Mouse (Mus musculus) intestine, embryonic 16.5 days (tissue): Measurements from ENCODE around the gene Arhgap45. TPM values are rescaled to one million over a fixed set of nuclear protein-coding genes. Genes with fewer than 3 reads are reported as not detected.

ENCODE experiments used
- ATAC-seq: fragments of 200-750 bp; cut with Nextera tagmentation; 2 replicates; pipeline ENCODE4 v1.8.0; 2017; ENCODE audit warnings: moderate TSS enrichment, moderate library complexity
- H3K27ac ChIP-seq: fragments of 300-500 bp; sonication (generic); 2 replicates; pipeline ENCODE4 v1.5.1; 2014; ENCODE audit warnings: mild to moderate bottlenecking, low read length
- H3K27me3 ChIP-seq: fragments of 300-500 bp; sonication (generic); replicated peaks from 2 replicates; pipeline ENCODE4 v1.6.1; 2014; ENCODE audit warnings: low read length, control low read depth, mixed read lengths; ENCODE audit not compliant: control insufficient read depth, insufficient read depth
- H3K36me3 ChIP-seq: fragments of 300-500 bp; sonication (generic); 2 replicates; pipeline ENCODE4 v1.6.1; 2014; ENCODE audit warnings: low read length, control low read depth; ENCODE audit not compliant: control insufficient read depth, insufficient read depth
- H3K4me1 ChIP-seq: fragments of 300-500 bp; sonication (generic); 2 replicates; pipeline ENCODE4 v1.6.1; 2014; ENCODE audit warnings: low read length, control low read depth, mixed read lengths; ENCODE audit not compliant: control insufficient read depth, insufficient read depth
- H3K4me2 ChIP-seq: fragments of 300-500 bp; sonication (generic); 2 replicates; pipeline ENCODE4 v1.6.1; 2014; ENCODE audit warnings: low read depth, low read length, control low read depth
- H3K4me3 ChIP-seq: fragments of 300-500 bp; sonication (generic); 2 replicates; pipeline ENCODE4 v1.5.1; 2014; ENCODE audit warnings: mild to moderate bottlenecking, low read length
- H3K9ac ChIP-seq: fragments of 300-500 bp; sonication (generic); 2 replicates; pipeline ENCODE4 v1.6.1; 2014; ENCODE audit warnings: low read depth, low read length
- H3K9me3 ChIP-seq: fragments of 300-500 bp; sonication (generic); 2 replicates; pipeline ENCODE4 v1.6.1; 2016; ENCODE audit warnings: low read length, control low read depth; ENCODE audit not compliant: control insufficient read depth
- WGBS: fragments of 180-500 bp; shearing (Covaris S2); extraction: QIAGEN DNeasy Blood & Tissue Kit; methylation state at CpG from one replicate; pipeline ENCODE4 v1.1.7; 2014; 5-methylcytosine and 5-hydroxymethylcytosine counted together
- polyA plus RNA-seq: library from polyadenylated mRNA; unstranded; fragments of >200 nt; fragmentation: Nextera tagmentation; extraction: Ambion mirVana; gene quantifications from 2 replicates; pipeline ENCODE4 v1.2.1, GENCODE M21; 2015

Gene Arhgap45
- polyA plus RNA-seq, 1 experiment from 2014 or later: 7.3 TPM

DNA sequence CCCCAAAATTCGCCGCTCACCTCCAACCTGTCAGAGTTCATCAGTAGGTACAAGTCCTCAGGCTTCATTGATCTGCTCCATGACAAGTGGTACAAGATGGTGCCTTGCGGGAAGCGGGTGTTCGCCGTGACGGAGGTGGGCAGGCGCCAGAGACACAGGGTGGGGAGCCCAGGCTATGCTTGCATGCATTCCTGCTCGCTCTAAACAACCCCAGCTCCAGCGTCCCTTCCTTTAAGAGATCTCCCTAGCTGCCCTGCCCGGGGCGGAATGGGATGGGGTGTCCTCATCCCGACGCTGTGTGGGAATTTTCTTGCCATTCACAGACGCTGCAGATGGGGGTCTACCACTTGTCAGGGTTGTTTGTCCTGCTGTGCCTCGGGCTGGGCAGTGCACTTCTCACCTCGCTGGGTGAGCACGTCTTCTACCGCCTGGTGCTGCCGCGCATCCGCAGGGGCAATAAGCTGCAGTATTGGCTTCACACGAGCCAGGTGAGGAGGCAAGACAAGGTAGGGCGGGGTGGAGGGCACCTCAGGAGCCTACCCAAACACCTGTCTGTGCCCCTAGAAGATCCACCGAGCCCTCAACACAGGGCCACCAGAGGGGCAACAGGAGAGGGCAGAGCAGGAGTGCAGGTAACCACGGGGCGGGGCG lies 40.3 kb upstream of the Arhgap45 start:
- H3K9me3 ChIP-seq: no peaks in the 10 kb centered on the region; the same call in 1 of the 2 replicates
- H3K9ac ChIP-seq: no peak overlapping the region
- H3K27me3 ChIP-seq: peaks cover 7% of the 10 kb centered on the region
- ATAC-seq: no peak
- no peak overlapping the region for H3K27ac ChIP-seq
- peaks cover 37% of the 10 kb centered on the region for H3K36me3 ChIP-seq
- 84% methylated on average over 28 of the region's 28 CpGs for WGBS
- H3K4me3 ChIP-seq: no peak overlapping the region
- H3K4me2 ChIP-seq: no peak overlapping the region
- peaks cover 2% of the 10 kb centered on the region for H3K4me1 ChIP-seq

- Histone ChIP-seq H3K27ac (no peak overlapping the region), H3K9ac (no peak overlapping the region), H3K4me3 (no peak overlapping the region), H3K4me2 (no peak overlapping the region), H3K36me3 (peaks cover 40% of the 10 kb centered on the region), H3K4me1 (no peaks in the 10 kb centered on the region), H3K9me3 (no peaks in the 10 kb centered on the region; the same call in 1 of the 2 replicates), H3K27me3 (peaks cover 2% of the 10 kb centered on the region; the same call in 1 of the 2 replicates)
- ATAC-seq: no peak
- WGBS: 82% methylated on average over 36 of the region's 36 CpGs
Measured at GRCm38 (mm10) chr10:79976722-79977107, 39.7 kb upstream of the Arhgap45 start.

DNA sequence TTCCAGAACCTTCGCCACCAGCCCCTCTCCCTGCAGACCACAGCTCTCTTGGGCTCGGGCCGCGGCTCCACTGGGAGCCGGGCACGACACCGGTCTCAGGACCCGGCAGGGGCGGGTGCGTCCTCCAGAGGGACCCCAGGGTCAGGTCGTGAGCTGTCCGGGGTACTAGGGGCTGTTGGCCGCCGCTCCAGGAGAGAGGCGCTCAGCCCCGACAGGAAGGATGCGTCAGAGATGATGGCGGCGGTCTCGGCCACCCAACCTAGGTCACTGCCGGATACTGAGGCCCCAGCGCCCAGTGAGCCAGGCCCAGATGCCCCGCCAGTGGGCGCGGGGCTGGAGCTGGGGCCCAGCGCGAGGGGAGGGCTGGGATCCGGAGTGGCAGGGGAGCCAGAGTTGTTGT lies 39.1 kb upstream of the Arhgap45 start:
- H3K27me3 ChIP-seq: no peaks in the 10 kb centered on the region
- peaks cover 41% of the 10 kb centered on the region for H3K36me3 ChIP-seq
- no peaks in the 10 kb centered on the region; the same call in 1 of the 2 replicates for H3K9me3 ChIP-seq
- no peak overlapping the region for H3K27ac ChIP-seq
- no peak for ATAC-seq
- H3K4me1 ChIP-seq: peaks cover 2% of the 10 kb centered on the region
- WGBS: 83% methylated on average over 28 of the region's 28 CpGs
- no peak overlapping the region for H3K4me2 ChIP-seq
- H3K4me3 ChIP-seq: no peak overlapping the region
- H3K9ac ChIP-seq: no peak overlapping the region

GRCm38 (mm10) chr10:79978061-79978460 lies 38.4 kb upstream of the Arhgap45 start:
- no peak overlapping the region for H3K27ac ChIP-seq
- H3K4me2 ChIP-seq: no peak overlapping the region
- H3K9ac ChIP-seq: no peak overlapping the region
- H3K36me3 ChIP-seq: peaks cover 41% of the 10 kb centered on the region
- ATAC-seq: no peak
- WGBS: 95% methylated on average over 21 of the region's 21 CpGs
- H3K9me3 ChIP-seq: no peaks in the 10 kb centered on the region; the same call in 1 of the 2 replicates
- no peak overlapping the region for H3K4me3 ChIP-seq
- H3K27me3 ChIP-seq: no peaks in the 10 kb centered on the region
- H3K4me1 ChIP-seq: peaks cover 9% of the 10 kb centered on the region

- WGBS: 90% methylated on average over 22 of the region's 22 CpGs
Measured at GRCm38 (mm10) chr10:79979401-79980155, 36.9 kb upstream of the Arhgap45 start.

GRCm38 (mm10) chr10:79983205-79983604 lies 33.2 kb upstream of the Arhgap45 start:
- Histone ChIP-seq H3K36me3 (peaks cover 15% of the 10 kb centered on the region), H3K9me3 (no peaks in the 10 kb centered on the region), H3K4me2 (peak overlapping the region; percentile 88), H3K27me3 (no peaks in the 10 kb centered on the region), H3K4me1 (peaks cover 38% of the 10 kb centered on the region), H3K27ac (peak overlapping the region; percentile 96; the same call in 1 of the 2 replicates), H3K4me3 (peak overlapping the region; percentile 86), H3K9ac (peak overlapping the region; percentile 92)
- WGBS: 71% methylated on average over 5 of the region's 5 CpGs
- ATAC-seq: no peak

More at GRCm38 (mm10) chr10:79979401-79980155, 36.9 kb upstream of the Arhgap45 start:
- ATAC-seq: no peak
- peaks cover 14% of the 10 kb centered on the region for H3K4me1 ChIP-seq
- H3K27me3 ChIP-seq: no peaks in the 10 kb centered on the region
- peaks cover 41% of the 10 kb centered on the region for H3K36me3 ChIP-seq
- H3K27ac ChIP-seq: no peak overlapping the region
- H3K4me3 ChIP-seq: no peak overlapping the region
- no peaks in the 10 kb centered on the region; the same call in 1 of the 2 replicates for H3K9me3 ChIP-seq
- no peak overlapping the region for H3K4me2 ChIP-seq
- no peak overlapping the region for H3K9ac ChIP-seq

DNA sequence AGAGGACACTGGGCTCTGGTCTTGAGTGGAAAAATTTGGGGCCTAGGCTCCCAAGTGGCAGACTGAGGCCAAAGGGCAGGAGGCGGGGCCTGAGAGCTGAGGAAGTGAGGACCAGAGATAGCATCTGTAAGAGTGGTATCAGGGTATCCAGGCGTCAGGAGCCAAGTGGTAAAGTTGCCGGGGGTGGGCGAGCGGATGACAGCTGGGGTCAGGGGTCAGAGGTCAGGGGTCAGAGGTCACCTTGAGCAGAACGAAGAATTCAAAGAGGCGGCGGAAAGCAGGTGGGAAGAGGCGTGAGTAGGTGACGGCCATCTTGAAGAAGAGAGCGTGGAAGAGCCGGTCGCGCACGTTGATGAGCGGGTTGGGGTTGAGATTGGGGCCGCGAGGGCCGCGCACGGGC lies 32.8 kb upstream of the Arhgap45 start:
- Histone ChIP-seq H3K36me3 (peaks cover 11% of the 10 kb centered on the region), H3K4me2 (peak overlapping the region; percentile 88), H3K4me1 (peaks cover 40% of the 10 kb centered on the region), H3K27ac (peak overlapping the region; percentile 96), H3K9me3 (no peaks in the 10 kb centered on the region), H3K27me3 (no peaks in the 10 kb centered on the region), H3K4me3 (peak overlapping the region; percentile 86), H3K9ac (peak overlapping the region; percentile 92)
- no peak for ATAC-seq
- under 1% methylated on average over 21 of the region's 21 CpGs for WGBS

DNA sequence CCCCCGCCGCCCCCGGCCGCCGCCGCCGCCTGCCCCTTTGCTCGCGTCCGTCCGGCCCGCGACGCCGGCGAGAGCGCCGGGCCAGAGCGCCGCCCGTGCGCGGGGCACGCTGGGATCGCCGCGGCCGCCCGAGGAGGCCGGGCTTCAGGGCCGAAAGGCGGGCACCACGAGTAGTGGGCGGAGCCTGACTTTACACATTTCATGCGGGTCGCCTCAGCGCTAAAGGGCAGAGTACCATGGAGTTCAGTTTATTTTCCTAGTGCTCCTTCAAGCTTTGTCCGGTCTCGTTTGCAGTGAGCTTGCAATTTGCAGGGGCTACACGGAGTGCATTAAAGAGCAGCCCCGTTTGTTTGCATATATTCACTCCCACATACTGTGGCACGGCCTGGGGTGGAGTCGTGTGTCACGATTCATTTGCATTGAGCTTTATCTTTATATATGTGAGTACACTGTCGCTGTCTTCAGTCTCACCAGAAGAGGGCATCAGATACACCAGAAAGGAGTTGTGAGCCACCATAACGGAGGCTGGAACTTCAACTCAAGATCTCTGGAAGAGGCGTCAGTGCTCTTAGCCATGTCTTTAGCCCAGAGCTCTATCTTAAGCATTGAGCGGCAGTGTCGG lies 32.1 kb upstream of the Arhgap45 start, which contains the start of gene Tmem259:
TSS of gene Tmem259 (minus strand) at position 136 of the 622 bp plus-strand sequence.
- Histone ChIP-seq H3K9ac (peak within 1 kb of the TSS; percentile 92), H3K36me3 (peaks cover 8% of the 10 kb centered on the region; the same call in 1 of the 2 replicates), H3K9me3 (no peaks in the 10 kb centered on the region), H3K4me3 (peak within 1 kb of the TSS; percentile 86), H3K4me1 (peaks cover 45% of the 10 kb centered on the region), H3K27ac (peak within 1 kb of the TSS; percentile 96), H3K4me2 (peak within 1 kb of the TSS; percentile 88), H3K27me3 (no peaks in the 10 kb centered on the region)
- ATAC-seq: peak; percentile 82
- under 1% methylated on average over 48 of the region's 49 CpGs for WGBS

DNA sequence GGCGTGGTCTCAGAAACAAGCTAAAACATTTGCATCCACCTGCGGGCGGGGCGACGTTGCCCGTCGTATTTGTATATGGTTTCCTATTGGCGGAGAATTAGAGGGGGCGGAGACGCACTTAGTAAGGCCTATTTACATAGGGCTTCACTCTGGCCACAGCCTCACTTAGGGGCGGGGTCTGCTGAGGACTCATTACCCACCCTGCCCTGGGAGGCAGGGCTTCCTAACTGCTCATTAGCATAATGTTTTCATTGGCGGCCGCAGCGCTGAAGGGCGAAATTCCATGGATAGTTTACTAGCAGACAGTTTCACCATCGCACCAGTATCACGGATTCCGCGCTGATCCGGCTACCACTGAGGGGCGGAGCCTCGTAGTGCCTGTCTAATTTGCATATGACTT lies 31.6 kb upstream of the Arhgap45 start:
- Histone ChIP-seq H3K9ac (peak overlapping the region; percentile 92), H3K4me3 (peak overlapping the region; percentile 86), H3K36me3 (0 out of 2 replicates have a peak, but pooled peaks cover 4% of the 10 kb centered on the region), H3K9me3 (no peaks in the 10 kb centered on the region), H3K27ac (peak overlapping the region; percentile 96), H3K4me2 (peak overlapping the region; percentile 88), H3K4me1 (peaks cover 51% of the 10 kb centered on the region), H3K27me3 (no peaks in the 10 kb centered on the region)
- ATAC-seq: peak; percentile 92
- WGBS: under 1% methylated on average over 22 of the region's 22 CpGs
